Mouse (Mus musculus) urinary bladder, postnatal 4 days (tissue): ENCODE measurements around the gene Pla2g3.
A peak's percentile ranks its signal among the peaks of the same experiment; 100 is the strongest.

Experiments
- DNase-seq, 2 experiments: peaks; one replicate each; pipeline ENCODE4 v3.0.0; 2021 to 2022; ENCODE audit warnings: low spot score in 2 of 2

The Pla2g3 gene

DNA sequence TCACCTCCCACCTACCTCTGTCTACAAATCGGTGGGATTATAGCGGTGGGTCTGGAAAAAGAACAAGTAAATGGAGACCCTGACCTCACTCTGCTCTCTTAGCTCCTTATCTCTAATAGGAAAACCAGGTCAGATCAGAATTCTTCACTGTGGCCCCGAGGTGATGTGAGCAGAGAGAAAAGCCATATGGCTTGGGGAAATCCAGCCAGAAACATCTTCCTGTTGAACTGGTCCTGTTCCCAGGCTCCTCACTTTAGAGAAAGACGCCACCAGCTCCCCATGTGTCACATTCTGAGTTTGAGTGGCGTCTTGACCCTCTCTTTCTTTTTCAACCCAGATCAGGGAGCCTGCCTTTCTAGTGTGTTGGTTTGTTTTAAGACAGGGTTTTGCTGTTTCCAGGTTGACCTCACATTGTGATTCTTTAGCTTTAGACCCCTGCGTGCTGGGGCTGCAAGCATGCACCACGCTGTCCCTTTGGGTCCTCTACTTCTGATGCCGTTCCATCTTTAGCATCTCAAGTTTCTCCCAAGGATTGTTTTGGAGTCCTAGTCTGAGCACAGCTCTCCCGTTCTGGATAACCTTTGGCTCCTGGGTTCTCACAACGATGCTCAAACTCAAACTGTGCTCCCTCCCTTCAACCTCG is 31.8 kb downstream of the Pla2g3 start:
- no peak for DNase-seq

DNA sequence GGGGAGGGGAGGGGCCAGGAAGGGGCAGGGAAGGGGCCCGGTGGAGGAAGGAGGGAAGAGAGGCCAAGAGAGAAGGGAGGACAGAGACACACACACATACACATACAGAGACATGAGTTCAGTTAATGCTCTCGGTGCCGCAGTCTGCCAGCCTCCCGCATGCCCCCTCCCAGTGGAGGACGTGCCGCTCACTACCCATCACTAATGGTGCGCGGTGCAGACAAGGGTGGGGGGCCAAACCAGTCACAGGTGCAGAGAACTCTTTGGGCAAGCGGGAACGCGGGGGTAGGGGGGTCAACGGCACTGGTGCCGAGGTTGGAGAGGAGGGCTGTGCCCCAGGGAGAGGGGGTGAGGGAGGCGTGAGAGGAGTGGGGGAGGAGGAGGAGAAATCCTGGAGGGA is 32.8 kb downstream of the Pla2g3 start:
- no peak for DNase-seq

DNA sequence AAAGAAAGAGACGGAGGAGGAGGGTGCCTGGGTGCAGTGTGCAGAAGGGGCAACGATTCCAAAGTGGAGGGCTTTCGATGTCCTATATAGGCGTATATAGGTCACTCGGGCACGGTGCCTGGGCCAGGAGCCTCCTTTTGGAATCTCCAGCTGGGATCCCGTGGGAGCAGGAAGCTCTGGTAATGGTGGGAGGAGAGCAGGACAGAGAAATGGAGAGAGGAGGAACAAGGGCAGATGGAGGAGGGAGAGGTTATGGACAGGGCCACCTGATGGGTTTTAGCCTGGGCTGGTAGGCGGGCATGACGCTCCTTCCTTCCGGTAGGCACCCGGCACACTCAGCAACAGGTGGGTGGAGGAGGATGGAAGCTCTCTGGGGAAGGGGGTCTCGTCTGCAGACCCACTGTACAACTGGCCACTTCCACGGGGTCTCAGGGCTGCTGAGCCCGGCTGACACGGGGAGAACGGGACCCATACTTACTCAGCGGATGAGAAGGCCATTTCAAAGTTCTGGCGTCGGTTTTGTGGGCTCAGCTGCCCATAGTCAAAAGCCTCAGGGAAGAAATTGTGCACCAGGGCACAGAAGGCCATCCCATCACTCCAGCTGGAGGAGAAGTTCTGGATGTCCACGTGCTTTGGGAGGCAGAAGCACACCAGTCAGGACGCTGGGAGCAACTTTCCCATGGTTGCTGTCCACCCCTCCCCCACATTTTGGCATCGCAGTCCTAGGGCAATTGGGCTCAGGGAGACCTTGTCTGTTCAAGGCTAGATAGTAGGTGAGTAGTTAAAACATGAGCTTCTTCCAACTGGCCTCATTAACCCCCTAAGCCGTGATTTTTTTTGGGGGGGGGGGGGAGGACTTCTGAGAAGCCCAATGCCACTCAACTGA is 33.5 kb downstream of the Pla2g3 start:
- no peak for DNase-seq

GRCm38 (mm10) chr11:3522285-3523000 is 34.4 kb downstream of the Pla2g3 start:
- no peak for DNase-seq

DNA sequence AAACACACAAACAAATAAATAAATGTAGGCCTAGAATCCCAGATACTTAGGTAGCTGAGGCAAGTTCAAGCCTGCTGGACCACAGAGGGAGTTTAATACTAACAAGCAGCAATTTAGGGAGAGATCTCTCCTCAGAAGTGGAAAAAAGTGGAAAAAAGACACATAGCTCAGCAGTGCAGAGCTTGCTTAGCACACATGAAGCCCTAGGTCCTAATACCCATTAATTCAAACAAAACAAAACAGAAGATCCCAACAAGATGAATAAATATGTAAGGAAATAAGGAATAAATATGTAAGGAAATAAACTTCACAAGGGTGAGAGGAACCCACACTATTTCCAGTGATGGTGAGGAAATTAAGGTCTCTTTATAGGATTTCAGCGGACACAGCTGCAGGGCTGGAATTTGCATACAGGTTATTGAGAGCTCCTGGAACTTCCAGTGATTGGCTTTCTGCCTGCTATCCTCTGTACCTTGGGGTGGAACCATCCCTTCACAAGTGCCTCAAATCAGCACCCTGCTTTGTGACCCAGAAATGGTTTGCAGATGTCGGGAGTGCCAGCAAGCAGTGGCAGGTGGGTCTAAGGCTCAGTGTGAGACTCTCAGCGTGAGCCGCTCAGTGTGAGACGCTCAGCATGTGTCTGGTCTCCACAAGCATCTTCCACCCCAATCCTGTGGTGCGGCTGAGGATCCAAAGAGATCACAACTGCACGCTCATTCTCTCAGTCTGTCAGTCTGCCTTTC is 35.9 kb downstream of the Pla2g3 start:
- DNase-seq = no peak

DNA sequence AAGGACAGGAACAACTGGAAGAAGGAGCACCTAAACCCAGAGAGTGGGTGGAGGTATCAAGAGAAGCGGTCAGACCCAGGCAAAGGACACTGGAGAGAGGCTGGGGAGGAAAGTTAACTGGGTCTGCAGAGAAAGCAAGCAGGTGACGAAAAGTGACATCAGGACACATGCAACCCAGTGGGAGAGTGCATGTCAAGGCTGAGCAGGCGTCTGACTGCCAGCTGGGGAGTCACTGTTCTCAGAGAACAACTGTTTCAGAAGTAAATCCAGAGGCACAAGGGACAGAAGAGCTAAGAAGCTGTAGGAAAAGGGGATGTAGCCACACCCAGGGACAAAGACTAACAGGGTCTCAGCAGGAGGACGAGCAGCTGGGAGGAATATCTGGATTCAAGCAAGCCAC is 37.5 kb downstream of the Pla2g3 start:
- DNase-seq = no peak

GRCm38 (mm10) chr11:3526207-3526606 is 38.1 kb downstream of the Pla2g3 start:
- no peak for DNase-seq

GRCm38 (mm10) chr11:3526979-3527738 is 39.1 kb downstream of the Pla2g3 start:
- DNase-seq = no peak

- no peak for DNase-seq
Observed at GRCm38 (mm10) chr11:3527766-3528165, 39.7 kb downstream of the Pla2g3 start.

- no peak for DNase-seq
Observed at GRCm38 (mm10) chr11:3528208-3528607, 40.1 kb downstream of the Pla2g3 start.

DNA sequence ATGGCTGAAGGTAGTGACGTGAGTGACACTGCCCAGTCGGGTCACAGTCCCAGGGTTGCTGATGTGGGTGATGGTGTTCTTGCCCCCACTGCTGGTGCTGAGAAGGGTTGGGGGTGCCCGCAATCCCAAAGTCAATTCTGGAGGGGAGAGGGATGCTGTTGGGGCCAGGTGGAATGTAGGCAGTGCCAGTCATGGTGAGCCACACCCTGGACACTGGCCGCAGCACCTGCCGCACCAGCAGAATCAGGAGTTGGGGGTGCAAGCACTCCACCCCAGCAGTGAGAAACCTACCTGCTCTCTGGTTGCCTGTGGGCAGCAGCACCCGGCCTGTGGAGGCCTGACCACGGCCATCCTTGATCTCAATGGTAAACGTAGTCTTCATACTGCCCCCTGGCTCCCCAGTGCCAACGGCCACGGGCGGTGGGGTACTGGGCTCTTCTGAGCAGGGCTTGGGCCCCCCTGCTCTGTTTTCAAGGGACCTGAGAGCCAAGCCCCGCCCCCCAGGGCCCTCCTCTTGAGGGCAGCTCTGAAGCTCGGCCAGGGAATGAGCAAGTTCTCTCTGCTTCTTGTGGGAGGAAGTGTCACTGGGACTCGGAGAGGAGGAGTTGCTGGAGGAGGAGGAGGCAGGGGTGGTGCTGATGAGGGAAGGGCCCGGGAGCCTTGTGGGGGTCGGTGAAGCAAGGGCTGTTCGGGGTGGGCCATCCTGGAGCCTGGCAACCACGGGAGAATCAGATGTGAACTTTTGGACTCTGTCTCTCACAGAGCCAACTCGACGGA is 41.6 kb downstream of the Pla2g3 start:
- no peak for DNase-seq

- no peak for DNase-seq
Observed at GRCm38 (mm10) chr11:3530731-3531130, 42.6 kb downstream of the Pla2g3 start.

DNA sequence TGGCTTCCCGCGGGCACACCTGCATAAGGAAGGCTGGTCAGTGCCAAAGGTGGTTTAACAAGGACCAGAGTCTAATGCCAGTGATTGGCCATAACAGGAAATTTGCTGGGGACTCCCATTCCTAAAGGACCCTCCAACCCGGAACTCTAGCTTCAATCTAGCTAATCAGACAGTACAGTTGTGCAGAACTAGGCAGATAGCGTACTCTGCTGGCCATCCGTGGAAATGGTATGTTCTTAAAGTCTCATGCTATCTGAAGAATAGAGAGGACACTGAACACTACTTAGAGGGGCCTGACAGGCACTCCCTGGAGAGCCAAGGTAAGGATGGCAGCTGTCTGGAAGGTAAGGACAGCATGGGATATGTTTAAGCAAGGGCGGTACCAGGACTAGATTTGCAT is 43.5 kb downstream of the Pla2g3 start:
- DNase-seq = no peak

GRCm38 (mm10) chr11:3532101-3532931 is 44.2 kb downstream of the Pla2g3 start:
- DNase-seq = no peak

DNA sequence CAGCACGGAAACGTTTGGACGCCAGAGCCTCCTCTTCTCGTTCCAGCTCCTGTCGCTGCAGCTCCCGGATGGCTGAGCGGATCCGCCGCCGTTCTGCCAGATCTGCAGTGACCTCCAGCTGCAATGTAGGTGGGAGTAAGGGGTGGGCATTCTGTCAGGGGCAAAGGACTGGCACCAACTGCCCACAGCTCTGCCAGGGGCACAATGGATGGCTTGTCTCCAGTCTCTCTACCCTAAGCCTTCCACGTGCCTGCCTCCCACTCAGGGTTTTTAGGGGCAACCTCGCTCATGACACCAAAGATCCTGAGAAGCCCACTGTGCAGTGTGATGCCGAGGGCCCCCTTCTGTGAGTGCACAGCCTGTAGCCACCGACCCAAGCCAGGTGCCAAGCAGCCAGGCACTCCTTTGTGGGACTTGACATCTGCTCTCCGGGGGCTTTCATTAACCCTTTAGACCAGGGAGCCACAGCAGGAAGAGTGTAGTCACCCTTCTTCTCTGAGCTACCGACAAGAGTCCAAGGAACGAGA is 45.4 kb downstream of the Pla2g3 start:
- no peak for DNase-seq

- no peak for DNase-seq
Observed at GRCm38 (mm10) chr11:3534956-3535355, 46.9 kb downstream of the Pla2g3 start.

DNA sequence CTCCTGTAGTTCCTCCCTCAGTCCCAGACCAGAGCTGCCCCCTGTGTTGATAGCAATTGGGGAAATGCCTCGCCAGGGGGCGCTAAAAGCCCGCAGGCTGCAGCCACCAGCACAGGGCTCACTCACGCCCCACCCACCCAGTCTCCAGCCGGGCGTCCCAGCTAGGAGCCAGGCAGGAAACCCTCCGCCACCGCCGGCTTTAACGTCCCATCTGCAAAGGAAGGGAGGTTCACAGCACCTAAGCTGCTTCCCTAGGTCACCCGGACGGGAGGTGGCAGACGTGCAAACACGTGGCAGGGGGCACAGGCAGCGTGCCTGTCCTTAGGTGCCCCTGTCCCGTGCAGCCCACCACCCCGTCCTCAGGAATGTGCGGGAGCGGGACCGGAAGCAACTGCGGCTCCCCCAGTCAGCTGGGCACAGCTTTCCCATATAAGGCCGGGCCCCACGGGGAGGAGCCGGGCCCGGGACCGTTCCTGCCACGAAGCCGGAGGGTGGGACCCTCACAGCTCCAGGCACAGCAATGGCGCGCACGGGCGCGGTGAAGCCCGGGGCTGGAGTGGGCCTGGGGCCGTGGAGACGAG is 47.4 kb downstream of the Pla2g3 start:
- peak; percentile 94 to 98 for DNase-seq

DNA sequence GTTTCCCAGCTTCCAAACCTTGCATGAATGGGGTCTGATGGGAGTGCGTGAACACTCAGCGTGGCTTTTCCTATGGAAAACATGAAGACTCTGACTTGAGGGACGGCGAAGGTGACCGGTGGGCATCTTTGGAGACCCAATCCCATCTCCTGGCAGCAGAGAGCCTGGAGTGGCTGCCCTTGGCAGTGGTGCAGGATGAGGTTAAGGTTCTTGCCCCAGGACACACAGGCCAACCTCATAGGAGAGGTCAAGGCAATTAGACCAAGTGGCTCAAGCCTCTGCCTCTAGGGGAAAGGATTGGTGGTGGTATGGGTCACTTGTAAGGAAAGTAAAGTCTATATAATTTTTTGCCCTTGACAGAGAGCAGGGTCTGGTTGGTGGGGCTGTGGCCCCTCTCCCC is 48.0 kb downstream of the Pla2g3 start:
- DNase-seq = no peak
